Mouse (Mus musculus): ENCODE measurements at regions not wholly inside any gene's neighbourhood (a gene's known extent, or its start where the extent isn't known, plus 50 kb on each side); places are given as distances from the start of the nearest gene placed in this dataset.

DNA sequence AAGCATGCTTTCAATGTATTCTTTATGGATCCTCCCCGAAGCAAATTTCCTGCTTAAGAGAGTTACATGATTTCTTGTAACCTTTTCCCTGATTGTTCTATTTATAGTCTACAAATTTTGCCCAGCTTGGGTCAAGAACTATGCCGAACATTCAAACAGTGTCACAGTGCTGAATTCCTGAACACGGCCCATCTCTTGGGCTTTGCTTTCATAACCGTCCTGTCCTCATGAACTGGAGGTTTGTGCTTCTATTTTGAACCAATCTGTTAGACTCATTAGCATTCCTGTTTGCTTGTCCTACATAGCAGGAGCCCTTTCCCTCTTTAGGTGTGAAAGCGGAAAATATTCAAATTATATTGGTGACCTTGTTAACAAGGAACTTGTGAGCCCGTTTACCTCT is 181.2 kb downstream of the Klf6 start:
- intact Hi-C loops (cut with DNase I): no loop called here
- DNase-seq (ENCODE audit: low spot score in 2 of 2): no peak

- intact Hi-C loops (cut with DNase I): no loop called here
- DNase-seq (ENCODE audit: low spot score in 2 of 2): no peak
Measured at GRCm38 (mm10) chr13:6059515-6060228, 198.4 kb downstream of the Klf6 start.

DNA sequence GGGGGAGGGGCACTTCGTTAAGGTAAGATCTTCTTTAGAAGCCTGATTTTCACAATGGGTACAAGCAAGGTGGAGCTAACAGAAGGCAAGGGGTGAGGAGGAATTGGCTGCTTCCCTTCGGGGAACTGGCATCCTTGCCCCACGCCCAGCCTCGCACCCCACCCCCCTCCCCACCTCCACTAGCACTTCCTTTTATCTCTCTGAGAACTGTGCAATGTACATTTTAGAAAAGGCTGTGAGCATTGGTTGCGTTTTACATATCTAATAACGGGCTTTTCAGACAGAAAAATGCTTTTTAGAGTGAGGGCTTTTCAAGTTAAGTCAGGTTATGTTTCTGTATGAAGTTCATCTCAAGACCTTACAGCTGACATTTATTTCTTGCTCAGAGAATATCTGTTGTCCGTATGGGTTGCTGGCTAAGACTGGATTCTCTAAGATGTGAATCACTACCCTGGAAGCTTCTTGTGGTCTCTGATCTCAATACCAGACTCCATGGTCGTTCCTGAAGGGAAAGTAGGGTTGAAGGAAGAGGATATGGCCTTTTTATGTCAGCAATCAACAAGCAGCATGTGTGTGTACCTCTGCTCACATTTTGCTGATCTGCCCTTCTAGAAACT is 199.1 kb downstream of the Klf6 start:
- DNase-seq (ENCODE audit: low spot score in 2 of 2): no peak
- intact Hi-C loops (cut with DNase I): no loop called here

DNA sequence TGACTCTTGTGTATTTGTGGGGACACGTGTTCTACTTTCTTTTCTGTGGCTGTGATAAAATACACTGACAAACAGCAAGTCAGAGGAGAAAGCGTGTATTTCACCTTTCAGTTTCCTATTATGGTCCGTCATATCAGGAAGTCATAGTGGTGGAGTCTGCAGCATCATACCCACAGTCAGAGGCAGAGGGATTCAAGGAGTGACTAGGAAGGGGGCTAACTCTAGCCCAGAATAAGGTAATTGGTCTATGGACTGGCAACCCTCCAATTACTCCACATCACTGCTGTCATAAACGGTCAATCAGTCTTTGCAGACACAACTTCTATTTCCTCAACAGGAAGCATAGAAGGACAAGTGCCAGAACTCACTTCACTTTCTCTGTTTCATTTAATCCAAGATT is 201.0 kb downstream of the Klf6 start:
- intact Hi-C loops (cut with DNase I): no loop called here

GRCm38 (mm10) chr13:6062729-6063386 is 201.6 kb downstream of the Klf6 start:
- intact Hi-C loops (cut with DNase I): no loop called here
- no peak for DNase-seq (ENCODE audit: low spot score in 2 of 2)

More for the DNA sequence above, 201.0 kb downstream of the Klf6 start:
- DNase-seq (ENCODE audit: low spot score in 2 of 2): no peak

- DNase-seq (ENCODE audit: low spot score in 2 of 2): no peak
- intact Hi-C loops (cut with DNase I): no loop called here
Measured at GRCm38 (mm10) chr13:6076978-6077825, 215.9 kb downstream of the Klf6 start.

DNA sequence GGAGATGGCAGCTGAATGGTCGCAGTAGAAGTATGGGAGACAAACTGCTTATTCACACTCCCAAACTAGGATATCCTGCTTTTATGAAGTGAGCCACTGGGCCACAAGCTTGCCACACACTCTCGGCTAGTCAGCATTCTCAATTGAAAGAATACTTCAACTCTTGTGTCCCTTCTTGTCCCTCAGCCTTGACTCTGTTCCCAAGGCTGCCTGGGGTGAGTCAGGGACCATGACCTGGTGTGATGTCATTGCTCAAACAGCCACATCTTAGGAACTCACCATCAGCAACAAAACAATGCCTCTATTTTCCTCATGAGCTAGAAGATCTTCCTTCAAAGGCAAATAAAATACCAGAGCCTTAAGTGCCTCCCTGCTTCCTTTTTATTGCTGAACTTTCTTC is 224.6 kb downstream of the Klf6 start:
- intact Hi-C loops (cut with DNase I): no loop called here
- DNase-seq (ENCODE audit: low spot score in 2 of 2): no peak

- intact Hi-C loops (cut with DNase I): no loop called here
- DNase-seq (ENCODE audit: low spot score in 2 of 2): no peak
Measured at GRCm38 (mm10) chr13:6109018-6109657, 247.9 kb downstream of the Klf6 start.

DNA sequence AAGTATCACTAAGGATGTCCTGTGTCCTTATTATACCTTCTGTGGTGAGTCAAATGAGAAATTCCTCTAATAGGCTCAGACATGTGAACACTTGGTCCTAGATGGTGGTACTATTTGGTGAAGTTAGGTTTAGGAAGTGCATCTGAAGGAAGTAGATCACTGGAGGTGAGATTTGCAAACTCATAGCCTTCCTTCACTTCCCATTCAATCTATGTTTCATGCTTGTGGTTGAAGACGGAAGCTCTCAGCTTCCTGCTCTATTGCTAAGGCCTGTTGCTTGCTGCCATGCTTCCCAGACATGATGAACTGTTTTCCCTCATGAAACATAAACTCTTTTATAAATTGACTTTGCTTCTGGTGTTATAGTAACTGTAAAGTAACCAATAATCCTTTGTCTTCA is 258.4 kb downstream of the Klf6 start:
- no peak for DNase-seq (ENCODE audit: low spot score in 2 of 2)
- intact Hi-C loops (cut with DNase I): no loop called here

DNA sequence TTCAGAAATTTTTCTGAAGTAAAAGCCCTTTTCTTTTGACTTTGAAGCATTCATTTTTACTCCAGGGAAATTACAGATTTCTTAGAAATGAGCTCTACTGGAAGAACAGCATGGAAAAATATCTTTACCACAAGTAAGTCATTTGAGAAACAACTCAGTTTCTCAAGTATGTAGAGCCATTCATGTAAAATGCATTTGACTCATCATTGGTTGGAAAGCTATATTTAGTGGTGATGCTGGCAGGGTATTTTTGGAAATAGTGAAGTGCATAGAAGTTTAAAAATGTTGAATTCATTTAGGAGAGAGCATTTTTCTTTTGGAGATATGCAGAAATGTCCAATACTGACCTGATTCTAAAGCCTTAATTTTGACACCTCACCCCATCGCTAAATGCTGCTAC is 266.0 kb downstream of the Klf6 start:
- no peak for DNase-seq (ENCODE audit: low spot score in 2 of 2)
- intact Hi-C loops (cut with DNase I): no loop called here

- intact Hi-C loops (cut with DNase I): no loop called here
- no peak for DNase-seq (ENCODE audit: low spot score in 2 of 2)
Measured at GRCm38 (mm10) chr13:6128903-6129302, 267.6 kb downstream of the Klf6 start.

DNA sequence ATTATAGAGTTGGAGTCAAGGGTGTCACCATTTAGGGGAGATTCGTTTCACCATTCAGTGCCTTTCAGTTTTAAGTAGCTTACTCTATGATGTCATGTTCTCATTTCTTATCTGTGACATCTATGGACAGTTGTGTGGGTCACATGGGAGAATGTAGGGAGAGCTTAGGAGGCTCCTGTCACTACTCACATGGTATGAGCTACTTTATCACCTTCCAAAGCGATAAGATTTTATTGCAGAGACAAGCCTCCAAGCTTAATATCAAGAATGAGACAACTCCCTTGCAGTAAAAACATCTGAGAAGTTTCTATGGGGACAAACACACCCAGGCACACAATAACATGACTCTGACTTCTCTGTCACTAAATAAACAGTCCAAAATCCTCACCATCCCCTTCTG is 270.1 kb downstream of the Klf6 start:
- no peak for DNase-seq (ENCODE audit: low spot score in 2 of 2)
- intact Hi-C loops (cut with DNase I): no loop called here

DNA sequence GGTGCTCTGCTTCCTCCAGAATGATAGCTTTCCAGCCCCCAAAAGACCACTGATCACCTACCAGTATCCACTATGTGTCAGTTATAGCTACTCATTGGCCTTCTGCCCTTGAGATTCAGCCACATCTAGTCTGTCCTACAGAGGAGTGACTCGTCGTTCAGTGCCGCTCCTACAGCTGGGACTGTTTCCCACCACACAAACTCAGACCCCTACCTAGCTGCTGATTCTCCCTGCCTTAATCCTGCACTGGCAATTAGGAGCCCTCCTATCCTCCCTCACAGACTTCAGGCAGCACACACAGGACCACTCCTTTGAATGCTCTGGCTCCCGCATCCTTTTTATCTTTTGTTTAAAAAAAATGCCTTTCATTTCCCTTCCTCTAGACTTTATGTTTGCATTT is 275.9 kb downstream of the Klf6 start:
- no peak for DNase-seq (ENCODE audit: low spot score in 2 of 2)
- intact Hi-C loops (cut with DNase I): no loop called here

DNA sequence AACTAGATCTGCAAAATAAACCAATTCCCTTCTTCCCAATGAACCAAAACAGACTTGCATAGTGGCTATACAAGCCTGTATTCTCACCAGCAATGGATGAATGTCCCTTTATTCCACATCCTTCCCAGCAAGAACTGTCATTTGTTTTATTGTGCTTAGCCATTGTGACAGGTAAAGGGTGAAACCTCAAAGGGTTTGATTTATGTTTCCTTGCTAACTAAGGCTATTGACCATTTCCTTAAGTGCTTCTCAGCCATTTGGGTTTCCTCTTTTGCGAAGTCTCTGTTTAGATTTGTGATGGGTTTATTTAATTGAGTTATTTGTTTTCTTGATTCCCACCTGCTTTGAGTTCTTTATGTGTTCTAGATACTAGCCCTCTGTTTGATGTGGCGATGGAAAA is 281.5 kb downstream of the Klf6 start:
- intact Hi-C loops (cut with DNase I): no loop called here
- no peak for DNase-seq (ENCODE audit: low spot score in 2 of 2)

DNA sequence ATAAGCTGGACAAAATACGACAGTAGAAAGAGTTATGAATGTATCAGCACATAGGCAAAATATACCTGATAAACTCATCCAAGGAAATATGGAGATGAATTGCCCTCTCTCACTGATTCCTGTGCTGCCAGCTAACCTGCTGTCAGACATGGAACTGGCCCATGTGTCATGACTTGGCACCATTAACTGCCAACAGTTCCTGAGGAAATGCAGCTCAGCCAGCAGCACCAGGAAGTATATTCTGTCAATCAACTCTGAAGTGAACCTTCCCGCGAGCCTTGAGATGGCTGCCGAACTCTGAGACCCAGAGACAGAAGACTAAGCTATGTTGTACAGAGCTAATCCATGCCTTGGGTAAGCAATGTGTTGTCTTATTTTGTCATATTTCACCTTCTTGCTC is 292.4 kb downstream of the Klf6 start:
- intact Hi-C loops (cut with DNase I): loop anchor here (5.0 kb wide), 1 partner anchor 1381 kb away; no protein-coding TSS in a partner anchor
- no peak for DNase-seq (ENCODE audit: low spot score in 2 of 2)

- intact Hi-C loops (cut with DNase I): no loop called here
- no peak for DNase-seq (ENCODE audit: low spot score in 2 of 2)
Measured at GRCm38 (mm10) chr13:6156191-6156590, 294.9 kb downstream of the Klf6 start.

- intact Hi-C loops (cut with DNase I): no loop called here
Measured at GRCm38 (mm10) chr13:6157029-6157428, 295.7 kb downstream of the Klf6 start.

DNA sequence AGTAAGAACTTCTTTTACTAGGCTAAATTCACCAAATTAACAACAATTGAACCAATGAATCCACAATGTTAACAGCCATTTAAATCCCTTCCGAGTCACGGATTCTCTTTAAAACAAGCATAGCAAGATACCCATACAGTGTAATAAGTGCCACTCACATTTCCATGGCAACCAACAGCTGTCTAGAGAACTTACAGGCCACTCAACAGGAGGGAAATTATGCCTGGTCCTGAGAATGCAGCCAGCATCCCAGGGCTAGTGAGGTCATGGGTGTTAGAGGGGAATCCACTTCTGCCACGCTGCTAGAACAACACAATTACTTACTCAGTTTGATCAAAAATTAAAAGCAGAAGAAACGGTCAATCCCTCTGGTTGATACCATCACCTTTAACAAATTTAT is 296.7 kb downstream of the Klf6 start:
- intact Hi-C loops (cut with DNase I): no loop called here
- no peak for DNase-seq (ENCODE audit: low spot score in 2 of 2)

More at GRCm38 (mm10) chr13:6157029-6157428, 295.7 kb downstream of the Klf6 start:
- DNase-seq (ENCODE audit: low spot score in 2 of 2): no peak

- intact Hi-C loops (cut with DNase I): no loop called here
- DNase-seq (ENCODE audit: low spot score in 2 of 2): no peak
Measured at GRCm38 (mm10) chr13:6159412-6159811, 298.1 kb downstream of the Klf6 start.

DNA sequence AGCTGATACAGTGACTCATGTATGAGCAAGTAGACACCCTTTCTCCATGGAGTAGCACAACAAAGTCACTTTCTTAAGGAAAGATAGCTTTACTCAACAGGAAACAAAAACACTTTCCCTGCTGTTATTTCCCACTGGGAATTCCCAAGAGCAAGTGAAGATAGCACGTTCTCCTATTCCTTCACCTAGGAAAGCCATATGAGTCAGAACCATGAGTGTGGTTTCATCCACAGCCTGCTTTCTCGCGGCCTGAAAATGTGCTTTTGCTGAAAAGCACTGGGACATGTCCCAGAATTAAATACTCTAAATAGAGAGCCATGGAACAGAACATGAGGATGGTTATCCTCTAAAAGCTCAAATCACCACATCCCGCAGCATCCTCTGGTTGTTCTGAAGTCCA is 304.6 kb downstream of the Klf6 start:
- DNase-seq (ENCODE audit: low spot score in 2 of 2): peak in 1 of 2 experiments; percentile 12
- intact Hi-C loops (cut with DNase I): no loop called here
